Mouse (Mus musculus): ENCODE measurements at regions not wholly inside any gene's neighbourhood (a gene's known extent, or its start where the extent isn't known, plus 50 kb on each side); places are given as distances from the start of the nearest gene placed in this dataset.

- Histone ChIP-seq H3K27me3 (ENCODE audit: insufficient read depth, low read length) (no peaks in the 10 kb centered on the region), H3K4me3 (ENCODE audit: low read length) (no peak overlapping the region), H3K4me2 (replicated peaks; ENCODE audit: low read depth, low read length) (no peak overlapping the region), H3K9ac (replicated peaks; ENCODE audit: low read length) (no peak overlapping the region), H3K4me1 (ENCODE audit: insufficient read depth, low read length) (no peaks in the 10 kb centered on the region), H3K9me3 (ENCODE audit: low read length) (no peaks in the 10 kb centered on the region), H3K36me3 (ENCODE audit: insufficient read depth, low read length) (no peaks in the 10 kb centered on the region), H3K27ac (ENCODE audit: low read length) (no peak overlapping the region)
- ATAC-seq (ENCODE audit: low FRiP score, low TSS enrichment) = no peak
- 81% methylated on average over 2 of the region's 2 CpGs for WGBS
Measured at GRCm38 (mm10) chr4:89457861-89458260, 147.0 kb upstream of the Cdkn2b start.

DNA sequence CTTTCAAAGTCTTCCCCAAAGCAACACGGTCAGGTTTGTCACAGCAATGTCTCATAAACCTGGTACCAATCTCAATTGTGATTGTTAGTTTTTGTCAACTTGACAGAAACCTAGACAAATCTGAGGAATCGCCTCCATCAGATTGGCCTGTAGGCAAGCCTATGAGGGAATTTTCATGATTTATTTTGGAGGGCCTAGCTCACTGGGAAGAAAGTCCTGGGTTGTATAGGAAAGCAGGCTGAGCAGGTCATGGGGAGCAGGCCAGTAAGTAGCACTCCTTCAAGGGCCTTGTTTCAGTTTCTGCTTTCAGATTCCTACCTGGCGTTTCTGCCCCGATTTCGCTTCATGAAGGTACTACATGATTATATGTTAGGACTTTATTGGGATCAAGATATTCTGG is 144.1 kb upstream of the Cdkn2b start:
- Histone ChIP-seq H3K27ac (ENCODE audit: low read length) (no peak overlapping the region), H3K9me3 (ENCODE audit: low read length) (no peaks in the 10 kb centered on the region), H3K9ac (replicated peaks; ENCODE audit: low read length) (no peak overlapping the region), H3K4me1 (ENCODE audit: insufficient read depth, low read length) (no peaks in the 10 kb centered on the region), H3K4me2 (replicated peaks; ENCODE audit: low read depth, low read length) (no peak overlapping the region), H3K36me3 (ENCODE audit: insufficient read depth, low read length) (no peaks in the 10 kb centered on the region), H3K27me3 (ENCODE audit: insufficient read depth, low read length) (no peaks in the 10 kb centered on the region), H3K4me3 (ENCODE audit: low read length) (no peak overlapping the region)
- 93% methylated on average over 5 of the region's 5 CpGs for WGBS
- no peak for ATAC-seq (ENCODE audit: low FRiP score, low TSS enrichment)

- ATAC-seq (ENCODE audit: low FRiP score, low TSS enrichment) = no peak
- Histone ChIP-seq H3K4me2 (replicated peaks; ENCODE audit: low read depth, low read length) (no peak overlapping the region), H3K9me3 (ENCODE audit: low read length) (no peaks in the 10 kb centered on the region), H3K27me3 (ENCODE audit: insufficient read depth, low read length) (no peaks in the 10 kb centered on the region), H3K36me3 (ENCODE audit: insufficient read depth, low read length) (no peaks in the 10 kb centered on the region), H3K9ac (replicated peaks; ENCODE audit: low read length) (no peak overlapping the region), H3K4me1 (ENCODE audit: insufficient read depth, low read length) (no peaks in the 10 kb centered on the region), H3K27ac (ENCODE audit: low read length) (no peak overlapping the region), H3K4me3 (ENCODE audit: low read length) (no peak overlapping the region)
Measured at GRCm38 (mm10) chr4:89453051-89453450, 142.2 kb upstream of the Cdkn2b start.

GRCm38 (mm10) chr4:89451741-89452140 is 140.9 kb upstream of the Cdkn2b start:
- Histone ChIP-seq H3K4me3 (ENCODE audit: low read length) (no peak overlapping the region), H3K36me3 (ENCODE audit: insufficient read depth, low read length) (no peaks in the 10 kb centered on the region), H3K27me3 (ENCODE audit: insufficient read depth, low read length) (no peaks in the 10 kb centered on the region), H3K9ac (replicated peaks; ENCODE audit: low read length) (no peak overlapping the region), H3K9me3 (ENCODE audit: low read length) (no peaks in the 10 kb centered on the region), H3K27ac (ENCODE audit: low read length) (no peak overlapping the region), H3K4me2 (replicated peaks; ENCODE audit: low read depth, low read length) (no peak overlapping the region), H3K4me1 (ENCODE audit: insufficient read depth, low read length) (peaks cover 4% of the 10 kb centered on the region)
- peak; percentile 35; the same call in 1 of the 2 replicates for ATAC-seq (ENCODE audit: low FRiP score, low TSS enrichment)
- WGBS = 20% methylated on average over 2 of the region's 2 CpGs

GRCm38 (mm10) chr4:89446765-89447487 is 136.1 kb upstream of the Cdkn2b start:
- Histone ChIP-seq H3K4me1 (ENCODE audit: insufficient read depth, low read length) (peaks cover 13% of the 10 kb centered on the region), H3K36me3 (ENCODE audit: insufficient read depth, low read length) (no peaks in the 10 kb centered on the region), H3K4me2 (replicated peaks; ENCODE audit: low read depth, low read length) (no peak overlapping the region), H3K27ac (ENCODE audit: low read length) (0 out of 2 replicates have a peak overlapping the region, but pooled peaks have one; percentile 18), H3K4me3 (ENCODE audit: low read length) (no peak overlapping the region), H3K27me3 (ENCODE audit: insufficient read depth, low read length) (no peaks in the 10 kb centered on the region), H3K9me3 (ENCODE audit: low read length) (no peaks in the 10 kb centered on the region), H3K9ac (replicated peaks; ENCODE audit: low read length) (no peak overlapping the region)
- WGBS = 43% methylated on average over 8 of the region's 8 CpGs
- ATAC-seq (ENCODE audit: low FRiP score, low TSS enrichment) = peak; percentile 72; the same call in 1 of the 2 replicates

DNA sequence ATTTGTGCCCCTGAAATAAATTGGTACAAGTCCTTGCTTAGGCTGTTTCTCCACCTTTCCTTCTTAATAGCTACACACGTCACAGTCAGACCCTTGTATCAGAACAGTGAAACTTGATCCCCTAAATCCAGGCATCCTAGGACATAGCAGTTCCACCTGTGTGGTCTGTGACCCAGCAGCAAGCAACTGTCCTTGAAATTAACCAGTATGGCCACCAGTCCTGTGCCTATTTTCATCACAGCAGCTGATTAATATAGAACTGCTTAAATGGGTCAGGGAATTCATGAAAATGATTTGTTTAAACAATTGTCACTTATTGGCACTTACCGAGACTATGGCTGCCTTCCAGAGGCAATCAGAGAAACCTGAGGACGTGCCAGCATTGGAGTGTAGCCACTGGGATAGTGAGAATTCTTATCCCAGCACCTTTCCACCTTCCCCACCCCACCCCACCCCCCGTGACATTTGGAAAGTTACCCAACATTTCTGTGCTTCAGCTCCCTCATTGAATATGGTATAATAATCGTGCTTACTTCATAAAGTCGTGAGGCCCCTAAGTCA is 135.4 kb upstream of the Cdkn2b start:
- Histone ChIP-seq H3K9ac (replicated peaks; ENCODE audit: low read length) (no peak overlapping the region), H3K4me2 (replicated peaks; ENCODE audit: low read depth, low read length) (no peak overlapping the region), H3K27ac (ENCODE audit: low read length) (no peak overlapping the region), H3K4me1 (ENCODE audit: insufficient read depth, low read length) (peaks cover 13% of the 10 kb centered on the region), H3K27me3 (ENCODE audit: insufficient read depth, low read length) (no peaks in the 10 kb centered on the region), H3K9me3 (ENCODE audit: low read length) (no peaks in the 10 kb centered on the region), H3K36me3 (ENCODE audit: insufficient read depth, low read length) (no peaks in the 10 kb centered on the region), H3K4me3 (ENCODE audit: low read length) (no peak overlapping the region)
- WGBS = 56% methylated on average over 6 of the region's 6 CpGs
- ATAC-seq (ENCODE audit: low FRiP score, low TSS enrichment) = 0 out of 2 replicates have a peak, but pooled peaks have one; percentile 66

DNA sequence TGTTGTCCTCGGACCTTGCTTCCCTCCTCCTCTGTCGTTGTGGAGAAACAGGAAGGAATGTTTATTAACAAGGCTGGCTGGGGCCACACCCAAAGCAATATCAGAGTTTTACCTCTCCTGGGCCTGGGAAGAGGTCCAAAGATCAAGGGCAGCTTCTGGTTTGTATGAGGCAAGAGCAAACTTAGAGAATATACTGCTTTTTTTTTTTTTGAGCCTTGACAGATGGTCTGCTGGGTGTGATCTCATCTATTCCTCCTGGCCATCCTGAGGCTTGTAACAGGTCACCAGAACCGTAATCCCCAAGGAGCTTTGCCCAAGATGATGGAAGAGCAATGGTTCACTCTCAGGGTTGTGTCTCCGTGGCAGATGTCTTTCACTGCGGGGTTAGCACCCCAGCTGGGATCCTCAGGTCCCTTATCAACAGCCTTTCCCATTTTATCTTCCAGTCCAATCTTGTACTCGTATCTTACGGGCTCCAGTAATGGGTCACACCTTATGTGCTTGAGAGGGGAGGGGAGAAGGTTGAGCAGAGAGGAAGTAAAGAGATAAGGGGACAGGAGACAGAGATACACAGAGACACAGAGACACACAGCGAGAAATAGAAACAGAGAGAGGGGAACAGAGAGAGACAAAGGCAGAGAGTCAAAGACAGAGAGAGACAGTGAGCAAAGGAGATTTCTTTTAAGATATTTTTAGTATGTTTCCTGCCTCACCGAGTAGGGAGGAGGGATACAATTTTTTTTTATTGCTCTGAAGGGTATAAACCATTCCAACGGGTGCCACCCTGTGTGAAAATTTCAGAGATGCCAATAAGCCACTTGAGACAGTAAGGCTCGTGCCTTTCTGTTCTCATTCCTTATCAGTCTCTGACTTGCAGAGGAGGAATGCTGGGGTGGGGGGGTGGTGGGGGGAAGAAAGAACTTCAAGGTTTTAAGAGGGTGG is 134.6 kb upstream of the Cdkn2b start:
- ATAC-seq (ENCODE audit: low FRiP score, low TSS enrichment) = no peak

DNA sequence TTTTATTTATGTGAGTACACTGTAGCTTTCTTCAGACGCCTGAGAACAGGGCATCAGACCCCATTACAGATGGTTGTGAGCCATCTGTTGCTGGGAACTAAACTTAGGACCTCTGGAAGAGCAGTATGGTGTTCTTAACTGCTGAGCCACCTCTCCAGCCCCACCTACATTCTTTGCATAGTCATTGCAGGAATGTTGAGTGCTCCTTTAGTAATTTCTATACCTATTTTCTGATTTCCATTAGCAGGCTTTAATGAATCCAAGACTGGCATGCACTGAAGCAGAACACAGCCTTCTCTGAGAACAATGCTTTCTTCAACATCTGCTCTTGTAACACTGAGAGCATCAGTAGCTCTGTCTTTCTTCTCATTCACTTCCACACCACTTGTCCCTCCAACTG is 131.7 kb upstream of the Cdkn2b start:
- H3K27ac ChIP-seq (ENCODE audit: low read length) = no peak overlapping the region
- ATAC-seq (ENCODE audit: low FRiP score, low TSS enrichment) = no peak
- no peak overlapping the region for H3K4me3 ChIP-seq (ENCODE audit: low read length)
- no peaks in the 10 kb centered on the region for H3K27me3 ChIP-seq (ENCODE audit: insufficient read depth, low read length)
- H3K4me1 ChIP-seq (ENCODE audit: insufficient read depth, low read length) = peaks cover 13% of the 10 kb centered on the region
- H3K4me2 ChIP-seq (replicated peaks; ENCODE audit: low read depth, low read length) = no peak overlapping the region
- H3K36me3 ChIP-seq (ENCODE audit: insufficient read depth, low read length) = no peaks in the 10 kb centered on the region
- H3K9me3 ChIP-seq (ENCODE audit: low read length) = no peaks in the 10 kb centered on the region
- no peak overlapping the region for H3K9ac ChIP-seq (replicated peaks; ENCODE audit: low read length)
- WGBS = 74% methylated on average over 1 of the region's 1 CpGs

More for the DNA sequence above, 134.6 kb upstream of the Cdkn2b start:
- H3K9me3 ChIP-seq (ENCODE audit: low read length) = no peaks in the 10 kb centered on the region
- no peaks in the 10 kb centered on the region for H3K36me3 ChIP-seq (ENCODE audit: insufficient read depth, low read length)
- H3K4me2 ChIP-seq (replicated peaks; ENCODE audit: low read depth, low read length) = no peak overlapping the region
- 52% methylated on average over 11 of the region's 11 CpGs for WGBS
- no peak overlapping the region for H3K27ac ChIP-seq (ENCODE audit: low read length)
- no peaks in the 10 kb centered on the region for H3K27me3 ChIP-seq (ENCODE audit: insufficient read depth, low read length)
- H3K4me1 ChIP-seq (ENCODE audit: insufficient read depth, low read length) = peaks cover 13% of the 10 kb centered on the region
- no peak overlapping the region for H3K9ac ChIP-seq (replicated peaks; ENCODE audit: low read length)
- no peak overlapping the region for H3K4me3 ChIP-seq (ENCODE audit: low read length)

DNA sequence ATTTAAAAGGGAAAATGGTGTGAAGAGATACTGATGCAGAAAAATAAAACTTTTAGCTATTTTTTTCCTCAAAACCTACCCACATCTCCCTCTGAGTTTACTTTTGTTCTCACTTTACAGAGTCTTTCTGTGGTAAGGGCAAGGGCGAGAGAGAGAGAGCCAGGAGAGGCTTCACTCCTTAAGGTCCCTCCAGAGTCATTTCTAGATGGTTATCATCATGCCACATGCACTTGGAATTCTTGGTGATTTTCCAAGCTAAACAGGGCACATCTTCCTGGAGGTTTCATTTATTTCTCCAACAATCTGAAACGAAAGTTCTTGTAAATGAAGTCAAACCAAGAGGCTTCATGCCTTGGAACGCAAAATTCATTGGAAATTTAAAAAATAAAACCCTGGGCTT is 130.0 kb upstream of the Cdkn2b start:
- WGBS = 55% methylated on average over 3 of the region's 3 CpGs
- Histone ChIP-seq H3K9me3 (ENCODE audit: low read length) (no peaks in the 10 kb centered on the region), H3K9ac (replicated peaks; ENCODE audit: low read length) (no peak overlapping the region), H3K36me3 (ENCODE audit: insufficient read depth, low read length) (no peaks in the 10 kb centered on the region), H3K27me3 (ENCODE audit: insufficient read depth, low read length) (no peaks in the 10 kb centered on the region), H3K4me3 (ENCODE audit: low read length) (no peak overlapping the region), H3K27ac (ENCODE audit: low read length) (no peak overlapping the region), H3K4me1 (ENCODE audit: insufficient read depth, low read length) (0 out of 2 replicates have a peak, but pooled peaks cover 3% of the 10 kb centered on the region), H3K4me2 (replicated peaks; ENCODE audit: low read depth, low read length) (no peak overlapping the region)
- ATAC-seq (ENCODE audit: low FRiP score, low TSS enrichment) = no peak

Measured in kidney, embryonic 16.5 days (tissue).